Mouse (Mus musculus): Measurements from ENCODE around the gene Morn3. TPM values are rescaled to one million over a fixed set of nuclear protein-coding genes. Genes with fewer than 3 reads are reported as not detected.

The Morn3 gene
- polyA plus RNA-seq (2014; fragmentation: Nextera tagmentation; extraction: Ambion mirVana): 0.34 and 3.6 TPM in 2 replicates

GRCm38 (mm10) chr5:123046916-123047315, at the start of gene Morn3:
Gene Morn3, minus strand, starts transcription at chr5:123047016.
- H3K36me3 ChIP-seq (ENCODE audit: control insufficient read depth, insufficient read depth, low read length): no peaks in the 10 kb centered on the region

GRCm38 (mm10) chr5:123096299-123096698, 49.5 kb upstream of the Morn3 start:
- no peak overlapping the region for H3K9ac ChIP-seq (ENCODE audit: low read depth, low read length)
- 93% methylated on average over 8 of the region's 8 CpGs for WGBS
- no peaks in the 10 kb centered on the region for H3K9me3 ChIP-seq (ENCODE audit: control insufficient read depth, low read length)
- H3K36me3 ChIP-seq (ENCODE audit: control insufficient read depth, insufficient read depth, low read length): peaks cover 12% of the 10 kb centered on the region
- H3K4me2 ChIP-seq (ENCODE audit: low read depth, low read length): no peak overlapping the region
- no peak overlapping the region for H3K27ac ChIP-seq (replicated peaks; ENCODE audit: low read depth, low read length)
- no peaks in the 10 kb centered on the region for H3K27me3 ChIP-seq (replicated peaks; ENCODE audit: control insufficient read depth, insufficient read depth, low read length)
- DNase-seq (ENCODE audit: low spot score) (no peak), ATAC-seq (ENCODE audit: low read depth) (no peak)
- H3K4me3 ChIP-seq (ENCODE audit: low read depth, low read length): no peak overlapping the region
- H3K4me1 ChIP-seq (ENCODE audit: control insufficient read depth, insufficient read depth, low read length): no peaks in the 10 kb centered on the region

More at GRCm38 (mm10) chr5:123046916-123047315, at the start of gene Morn3:
- no peaks in the 10 kb centered on the region for H3K9me3 ChIP-seq (ENCODE audit: control insufficient read depth, low read length)
- H3K4me2 ChIP-seq (ENCODE audit: low read depth, low read length): no peak within 1 kb of the TSS
- no peaks in the 10 kb centered on the region for H3K27me3 ChIP-seq (replicated peaks; ENCODE audit: control insufficient read depth, insufficient read depth, low read length)
- DNase-seq (ENCODE audit: low spot score): no peak
- WGBS: 87% methylated on average over 3 of the region's 3 CpGs
- H3K4me3 ChIP-seq (ENCODE audit: low read depth, low read length): no peak within 1 kb of the TSS
- H3K27ac ChIP-seq (replicated peaks; ENCODE audit: low read depth, low read length): no peak within 1 kb of the TSS
- no peak for ATAC-seq (ENCODE audit: low read depth)
- no peak within 1 kb of the TSS for H3K9ac ChIP-seq (ENCODE audit: low read depth, low read length)
- H3K4me1 ChIP-seq (ENCODE audit: control insufficient read depth, insufficient read depth, low read length): peaks cover 4% of the 10 kb centered on the region; the same call in 1 of the 2 replicates

GRCm38 (mm10) chr5:123094238-123094991, 47.6 kb upstream of the Morn3 start:
- Histone ChIP-seq H3K4me3 (ENCODE audit: low read depth, low read length) (no peak overlapping the region), H3K27me3 (replicated peaks; ENCODE audit: control insufficient read depth, insufficient read depth, low read length) (no peaks in the 10 kb centered on the region), H3K36me3 (ENCODE audit: control insufficient read depth, insufficient read depth, low read length) (peaks cover 4% of the 10 kb centered on the region; the same call in 1 of the 2 replicates), H3K4me2 (ENCODE audit: low read depth, low read length) (no peak overlapping the region), H3K4me1 (ENCODE audit: control insufficient read depth, insufficient read depth, low read length) (no peaks in the 10 kb centered on the region), H3K27ac (replicated peaks; ENCODE audit: low read depth, low read length) (no peak overlapping the region), H3K9me3 (ENCODE audit: control insufficient read depth, low read length) (no peaks in the 10 kb centered on the region), H3K9ac (ENCODE audit: low read depth, low read length) (no peak overlapping the region)
- WGBS: 80% methylated on average over 25 of the region's 25 CpGs
- ATAC-seq (ENCODE audit: low read depth) (no peak), DNase-seq (ENCODE audit: low spot score) (no peak)

- no peaks in the 10 kb centered on the region for H3K9me3 ChIP-seq (ENCODE audit: control insufficient read depth, low read length)
Measured at GRCm38 (mm10) chr5:123093077-123093633, 46.3 kb upstream of the Morn3 start.

GRCm38 (mm10) chr5:123090560-123091306, 43.9 kb upstream of the Morn3 start:
- H3K9me3 ChIP-seq (ENCODE audit: control insufficient read depth, low read length): no peaks in the 10 kb centered on the region
- H3K4me2 ChIP-seq (ENCODE audit: low read depth, low read length): no peak overlapping the region
- no peaks in the 10 kb centered on the region for H3K36me3 ChIP-seq (ENCODE audit: control insufficient read depth, insufficient read depth, low read length)
- DNase-seq (ENCODE audit: low spot score): no peak
- H3K9ac ChIP-seq (ENCODE audit: low read depth, low read length): no peak overlapping the region
- H3K27me3 ChIP-seq (replicated peaks; ENCODE audit: control insufficient read depth, insufficient read depth, low read length): no peaks in the 10 kb centered on the region
- no peaks in the 10 kb centered on the region for H3K4me1 ChIP-seq (ENCODE audit: control insufficient read depth, insufficient read depth, low read length)
- H3K4me3 ChIP-seq (ENCODE audit: low read depth, low read length): no peak overlapping the region
- no peak for ATAC-seq (ENCODE audit: low read depth)
- no peak overlapping the region for H3K27ac ChIP-seq (replicated peaks; ENCODE audit: low read depth, low read length)
- WGBS: 85% methylated on average over 10 of the region's 10 CpGs

More at GRCm38 (mm10) chr5:123093077-123093633, 46.3 kb upstream of the Morn3 start:
- no peaks in the 10 kb centered on the region for H3K36me3 ChIP-seq (ENCODE audit: control insufficient read depth, insufficient read depth, low read length)
- DNase-seq (ENCODE audit: low spot score): no peak
- H3K4me1 ChIP-seq (ENCODE audit: control insufficient read depth, insufficient read depth, low read length): no peaks in the 10 kb centered on the region
- H3K9ac ChIP-seq (ENCODE audit: low read depth, low read length): no peak overlapping the region
- WGBS: 77% methylated on average over 14 of the region's 14 CpGs
- H3K27me3 ChIP-seq (replicated peaks; ENCODE audit: control insufficient read depth, insufficient read depth, low read length): no peaks in the 10 kb centered on the region
- no peak overlapping the region for H3K4me2 ChIP-seq (ENCODE audit: low read depth, low read length)
- H3K27ac ChIP-seq (replicated peaks; ENCODE audit: low read depth, low read length): no peak overlapping the region
- no peak for ATAC-seq (ENCODE audit: low read depth)
- H3K4me3 ChIP-seq (ENCODE audit: low read depth, low read length): no peak overlapping the region

GRCm38 (mm10) chr5:123088784-123089183, 42.0 kb upstream of the Morn3 start:
- DNase-seq (ENCODE audit: low spot score): no peak
- Histone ChIP-seq H3K4me3 (ENCODE audit: low read depth, low read length) (no peak overlapping the region), H3K36me3 (ENCODE audit: control insufficient read depth, insufficient read depth, low read length) (no peaks in the 10 kb centered on the region), H3K4me2 (ENCODE audit: low read depth, low read length) (no peak overlapping the region), H3K4me1 (ENCODE audit: control insufficient read depth, insufficient read depth, low read length) (no peaks in the 10 kb centered on the region), H3K9ac (ENCODE audit: low read depth, low read length) (no peak overlapping the region), H3K9me3 (ENCODE audit: control insufficient read depth, low read length) (no peaks in the 10 kb centered on the region), H3K27ac (replicated peaks; ENCODE audit: low read depth, low read length) (no peak overlapping the region), H3K27me3 (replicated peaks; ENCODE audit: control insufficient read depth, insufficient read depth, low read length) (no peaks in the 10 kb centered on the region)
- ATAC-seq (ENCODE audit: low read depth): no peak
- WGBS: 89% methylated on average over 4 of the region's 4 CpGs

GRCm38 (mm10) chr5:123086501-123086900, 39.7 kb upstream of the Morn3 start:
- Histone ChIP-seq H3K9ac (ENCODE audit: low read depth, low read length) (no peak overlapping the region), H3K4me2 (ENCODE audit: low read depth, low read length) (no peak overlapping the region), H3K4me1 (ENCODE audit: control insufficient read depth, insufficient read depth, low read length) (no peaks in the 10 kb centered on the region), H3K4me3 (ENCODE audit: low read depth, low read length) (no peak overlapping the region), H3K36me3 (ENCODE audit: control insufficient read depth, insufficient read depth, low read length) (no peaks in the 10 kb centered on the region), H3K27ac (replicated peaks; ENCODE audit: low read depth, low read length) (no peak overlapping the region), H3K27me3 (replicated peaks; ENCODE audit: control insufficient read depth, insufficient read depth, low read length) (no peaks in the 10 kb centered on the region), H3K9me3 (ENCODE audit: control insufficient read depth, low read length) (no peaks in the 10 kb centered on the region)
- DNase-seq (ENCODE audit: low spot score) (no peak), ATAC-seq (ENCODE audit: low read depth) (no peak)
- 78% methylated on average over 2 of the region's 2 CpGs for WGBS

GRCm38 (mm10) chr5:123083340-123084050, 36.7 kb upstream of the Morn3 start:
- H3K27me3 ChIP-seq (replicated peaks; ENCODE audit: control insufficient read depth, insufficient read depth, low read length): no peaks in the 10 kb centered on the region
- H3K4me1 ChIP-seq (ENCODE audit: control insufficient read depth, insufficient read depth, low read length): no peaks in the 10 kb centered on the region
- H3K4me2 ChIP-seq (ENCODE audit: low read depth, low read length): no peak overlapping the region
- ATAC-seq (ENCODE audit: low read depth) (no peak), DNase-seq (ENCODE audit: low spot score) (no peak)
- H3K9ac ChIP-seq (ENCODE audit: low read depth, low read length): no peak overlapping the region
- H3K27ac ChIP-seq (replicated peaks; ENCODE audit: low read depth, low read length): no peak overlapping the region
- no peaks in the 10 kb centered on the region for H3K36me3 ChIP-seq (ENCODE audit: control insufficient read depth, insufficient read depth, low read length)
- 0 out of 2 replicates have a peak, but pooled peaks cover 5% of the 10 kb centered on the region for H3K9me3 ChIP-seq (ENCODE audit: control insufficient read depth, low read length)
- H3K4me3 ChIP-seq (ENCODE audit: low read depth, low read length): no peak overlapping the region
- 65% methylated on average over 13 of the region's 13 CpGs for WGBS

Data from embryonic facial prominence, embryonic 14.5 days (tissue).